Mouse (Mus musculus): ENCODE measurements around the gene Tmem256.

GRCm38 (mm10) chr11:69815155-69815554 lies 23.2 kb upstream of the Tmem256 start, which contains the start of gene Gm39566:
- TF ChIP-seq CTCF (IDR thresholded peaks at IDR 0.05; ENCODE audit: low read depth) (peak; percentile 39), EP300 (IDR thresholded peaks at IDR 0.05; ENCODE audit: low read depth) (no peak)

Data from liver, embryonic 14.5 days (tissue).